Mouse (Mus musculus): Measurements from ENCODE around the gene H6pd.

Gene H6pd

DNA sequence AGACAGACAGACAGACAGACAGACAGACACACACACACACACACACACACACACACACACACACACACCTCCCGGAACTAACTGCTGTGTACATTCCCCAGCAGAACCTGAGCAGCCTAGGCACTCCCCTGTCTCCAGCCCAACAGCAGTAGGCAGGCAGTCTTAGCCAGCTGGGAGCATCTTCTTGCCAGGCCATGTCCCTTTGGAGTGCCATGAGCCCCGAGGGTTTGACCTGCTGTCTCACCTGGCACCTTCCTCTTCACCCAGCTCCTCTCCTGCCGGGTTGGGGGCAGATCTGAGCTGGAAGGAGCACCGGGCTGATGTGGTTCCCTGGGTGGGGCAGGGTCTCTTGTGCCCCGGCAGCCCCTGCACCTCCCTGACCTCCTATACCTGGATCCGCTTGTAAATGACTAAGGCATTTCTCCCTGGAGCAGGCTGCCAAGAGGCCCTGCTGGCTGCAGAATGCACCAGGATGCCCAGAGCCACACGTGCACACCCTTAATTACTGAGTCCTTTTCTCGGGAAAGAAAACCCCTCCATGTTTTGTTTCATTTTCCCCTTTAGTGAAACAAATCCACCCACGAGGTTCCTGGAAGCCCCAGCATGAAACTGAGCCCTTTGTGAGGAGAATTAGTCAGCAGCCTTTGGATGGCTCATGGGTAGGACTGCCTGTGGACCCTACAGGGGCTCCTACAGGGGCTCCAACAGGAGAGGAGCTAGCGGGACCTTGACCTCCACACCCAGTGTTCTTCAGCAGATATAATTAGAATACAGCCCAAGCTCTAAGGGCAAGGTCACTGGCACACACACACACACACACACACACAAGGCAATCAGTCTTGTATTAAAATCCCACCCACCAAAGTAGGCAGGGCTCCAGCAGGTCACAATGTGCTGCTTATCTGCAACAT, 65.7 kb downstream of the H6pd start:
- DNase-seq (ENCODE audit: low spot score), result no peak

DNA sequence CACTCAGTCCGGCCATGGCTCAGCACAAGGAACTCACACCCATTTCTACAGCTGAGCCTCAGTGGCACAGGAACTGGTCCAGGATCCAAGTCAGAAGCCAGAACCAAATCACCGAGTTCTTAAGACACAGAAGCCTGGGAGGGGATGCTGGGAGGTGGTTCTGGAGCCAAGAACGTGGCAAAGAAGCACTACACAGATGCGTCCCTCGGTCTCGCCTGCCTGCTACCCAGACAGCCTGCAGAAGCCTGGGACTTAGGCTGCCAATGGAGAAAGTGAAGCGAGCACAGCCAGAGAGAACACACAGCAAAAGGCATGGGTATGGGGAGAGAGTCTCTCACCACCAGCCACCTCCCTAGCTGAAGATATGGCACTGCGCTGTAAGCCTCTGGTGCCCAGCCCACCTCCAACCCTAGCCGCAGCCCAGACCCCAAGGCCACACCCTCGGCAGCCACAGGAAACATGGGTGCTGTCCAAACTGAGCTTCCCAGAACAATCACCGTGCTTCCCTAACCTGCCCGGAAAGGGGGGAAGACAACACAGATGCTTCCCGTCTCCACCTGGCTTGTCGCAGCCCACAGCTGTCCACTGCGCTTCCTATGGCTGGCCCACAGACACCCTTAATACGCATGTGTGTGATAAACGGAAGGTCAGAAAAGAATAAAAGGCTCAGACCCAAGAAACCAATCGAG, 67.6 kb downstream of the H6pd start:
- DNase-seq (ENCODE audit: low spot score), result no peak

DNA sequence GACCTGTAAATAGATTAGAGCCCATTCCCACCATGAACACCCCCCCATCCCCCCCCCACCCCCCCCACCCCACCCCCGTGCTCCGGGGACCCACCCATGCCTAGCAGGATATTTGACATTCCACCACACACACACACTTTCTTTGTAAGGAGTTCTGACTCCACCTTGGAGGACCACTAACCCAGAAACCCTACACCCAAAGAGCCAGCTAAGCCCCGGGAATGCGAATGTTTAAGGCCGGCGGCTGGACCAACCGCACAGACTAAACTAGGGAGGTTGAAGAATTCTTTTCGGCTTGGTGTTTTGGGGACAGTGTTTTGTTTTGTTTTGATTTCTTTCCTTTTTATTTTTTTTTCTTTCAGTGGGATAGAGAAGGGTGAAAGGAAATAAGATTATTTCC, 70.1 kb downstream of the H6pd start:
- DNase-seq (ENCODE audit: low spot score), result no peak

DNA sequence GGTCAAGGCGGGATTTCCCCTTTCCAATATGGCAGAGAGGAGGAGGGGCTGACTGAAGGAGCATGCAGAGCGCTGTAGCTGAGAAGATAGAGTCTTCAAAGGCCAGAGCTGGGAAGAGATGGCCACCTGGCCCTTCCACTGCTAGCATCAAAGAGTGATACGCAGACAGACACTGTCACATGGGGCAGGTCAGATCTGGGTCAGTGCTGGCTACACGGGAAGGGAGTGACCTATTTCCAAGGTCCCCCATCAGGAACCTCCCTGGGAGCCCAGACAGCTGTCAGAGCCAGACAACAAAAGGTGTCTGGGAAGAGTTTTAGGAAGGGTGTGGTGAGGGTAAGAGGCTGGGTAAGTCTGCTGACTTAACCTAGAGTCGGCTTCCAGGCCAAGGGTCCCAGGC, 71.9 kb downstream of the H6pd start:
- DNase-seq (ENCODE audit: low spot score), result no peak

DNA sequence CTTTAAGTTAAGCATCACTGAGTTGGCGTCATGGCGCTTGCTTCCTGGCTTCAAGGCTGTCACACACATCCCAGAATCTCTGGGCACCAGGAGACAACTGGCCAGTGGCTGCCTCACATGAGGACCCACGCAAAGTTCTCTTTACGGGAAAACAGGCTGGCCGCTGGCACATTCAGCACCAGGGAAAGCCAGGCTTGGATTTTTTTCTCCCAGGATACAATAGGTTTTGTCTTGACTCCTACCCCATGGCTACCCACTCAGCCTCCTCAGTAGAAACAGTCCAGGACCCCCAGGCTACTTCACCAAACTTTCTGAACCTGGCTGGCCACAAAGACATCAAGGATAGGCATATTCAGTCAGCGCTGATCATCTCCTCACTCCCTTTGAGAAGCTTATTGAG, 73.4 kb downstream of the H6pd start:
- no peak for DNase-seq (ENCODE audit: low spot score)

DNA sequence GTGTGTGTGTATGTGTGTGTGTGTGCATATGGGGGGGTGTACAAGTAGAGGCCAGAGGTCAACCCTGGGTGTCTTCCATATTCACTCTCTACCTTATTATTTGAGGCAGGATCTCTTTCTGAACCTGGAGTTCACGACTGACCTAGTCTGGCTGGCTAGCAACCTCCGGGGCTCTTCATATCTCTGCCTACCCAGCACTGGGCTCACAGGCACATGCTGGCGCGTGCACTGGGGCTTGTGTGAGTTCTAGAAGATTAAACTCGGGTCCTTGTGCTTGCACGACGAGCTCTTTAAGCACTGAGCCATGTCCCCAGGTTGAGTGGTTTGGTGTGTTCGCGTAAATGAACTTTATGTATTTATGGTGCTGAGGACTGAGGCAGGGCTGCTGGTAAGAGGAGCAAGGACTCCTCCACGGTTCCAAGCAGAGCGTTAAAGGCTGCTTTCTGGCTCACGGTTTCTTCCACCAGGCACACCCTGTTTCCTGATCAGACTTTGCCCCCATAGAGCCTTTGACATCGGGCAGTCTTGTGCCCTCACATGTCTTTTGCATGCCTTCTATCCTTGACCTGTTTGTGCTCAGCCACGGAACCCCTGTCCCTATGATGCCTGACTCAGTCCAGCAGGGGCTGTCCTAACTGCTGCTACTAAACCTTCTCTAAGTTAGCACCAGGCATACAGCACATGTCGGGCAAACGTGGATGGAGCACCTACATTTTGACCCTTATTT, 75.1 kb downstream of the H6pd start:
- no peak for DNase-seq (ENCODE audit: low spot score)

DNA sequence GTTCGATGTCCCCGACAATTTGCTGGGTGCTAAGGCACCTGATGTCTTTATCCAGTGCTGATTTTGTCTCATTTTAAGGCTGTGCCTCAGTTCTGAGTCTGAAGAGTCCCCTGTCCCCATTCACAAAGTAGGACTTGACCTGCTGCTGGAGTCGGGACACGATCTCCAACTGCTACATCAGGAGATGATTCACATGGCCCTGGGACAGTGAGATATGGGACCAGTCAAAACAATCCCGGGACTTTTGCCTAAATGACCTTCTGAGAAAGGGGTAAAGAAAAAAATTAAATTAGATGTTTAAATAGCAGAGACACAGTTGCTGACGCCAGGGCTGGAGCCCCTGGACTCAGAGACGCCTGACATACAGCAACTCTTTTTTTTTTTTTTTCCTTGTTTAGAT, 75.8 kb downstream of the H6pd start:
- DNase-seq (ENCODE audit: low spot score), result no peak

DNA sequence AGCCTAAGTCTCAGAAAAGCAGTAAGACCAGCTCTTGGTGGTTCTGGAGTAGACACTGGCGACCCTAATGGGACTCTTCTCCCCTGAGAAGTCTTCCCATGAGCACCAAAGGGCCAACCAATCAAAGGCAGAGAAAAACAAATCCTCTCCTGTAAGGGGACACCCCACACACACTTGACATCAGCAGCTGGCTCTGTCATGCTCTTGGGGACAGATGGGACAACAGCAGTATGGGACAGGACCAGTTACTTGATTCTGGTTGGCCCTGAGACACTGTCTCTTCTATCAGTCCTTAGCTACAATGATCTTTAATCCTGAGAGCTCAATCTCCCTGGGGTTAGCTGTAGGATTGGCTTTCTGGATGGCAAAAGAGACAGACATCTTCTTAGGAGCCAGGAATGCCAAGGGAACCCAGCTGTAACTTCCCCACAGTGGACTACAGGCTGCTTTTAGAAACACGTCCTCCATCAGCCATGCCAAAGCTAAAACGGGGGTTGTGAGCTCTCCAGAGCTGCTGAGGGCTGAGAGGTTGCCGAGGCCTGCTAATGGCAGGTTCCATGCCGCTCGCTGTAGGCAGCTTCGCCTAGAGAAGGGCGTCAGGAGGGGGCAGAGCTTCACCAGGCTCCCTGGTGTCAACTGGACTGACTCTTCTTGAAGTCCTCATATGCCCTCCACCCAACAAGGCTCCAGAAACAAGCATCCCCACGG, 76.6 kb downstream of the H6pd start:
- DNase-seq (ENCODE audit: low spot score), result no peak

DNA sequence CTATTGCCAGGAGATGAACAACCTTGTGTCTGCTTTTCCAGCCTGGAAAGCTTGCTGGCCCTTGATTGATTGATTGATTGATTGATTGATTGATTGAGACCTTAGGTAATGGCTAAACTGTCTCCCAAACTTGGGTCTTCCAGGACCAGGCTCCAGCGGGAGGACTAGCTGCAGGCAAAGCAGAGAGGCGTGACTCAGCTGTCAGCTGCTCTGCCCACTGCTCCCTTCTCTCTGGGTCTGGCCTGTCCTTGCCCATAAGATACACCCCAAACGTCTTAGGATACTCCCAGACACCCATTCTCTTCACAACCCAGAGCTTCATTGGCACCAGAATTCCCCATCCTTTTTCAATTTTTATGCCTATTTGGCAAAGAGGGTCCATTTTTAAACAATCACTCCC, 78.1 kb downstream of the H6pd start:
- no peak for DNase-seq (ENCODE audit: low spot score)
